Mouse (Mus musculus) thymus, postnatal 0 days (tissue): ENCODE results near the gene Tph1. TPM values are rescaled to one million over a fixed set of nuclear protein-coding genes. Genes with fewer than 3 reads are reported as not detected.

ENCODE experiments used
- DNase-seq: peaks from one replicate; pipeline ENCODE4 v3.0.0-alpha.2; 2015; ENCODE audit warnings: low spot score
- polyA plus RNA-seq: library from polyadenylated mRNA; unstranded; fragments of >200 nt; fragmentation: Nextera tagmentation; extraction: Ambion mirVana; gene quantifications from 2 replicates; pipeline ENCODE4 v1.2.1, GENCODE M21; 2015

Gene Tph1
- polyA plus RNA-seq, 1 experiment from 2014 or later = 3.5 TPM

DNA sequence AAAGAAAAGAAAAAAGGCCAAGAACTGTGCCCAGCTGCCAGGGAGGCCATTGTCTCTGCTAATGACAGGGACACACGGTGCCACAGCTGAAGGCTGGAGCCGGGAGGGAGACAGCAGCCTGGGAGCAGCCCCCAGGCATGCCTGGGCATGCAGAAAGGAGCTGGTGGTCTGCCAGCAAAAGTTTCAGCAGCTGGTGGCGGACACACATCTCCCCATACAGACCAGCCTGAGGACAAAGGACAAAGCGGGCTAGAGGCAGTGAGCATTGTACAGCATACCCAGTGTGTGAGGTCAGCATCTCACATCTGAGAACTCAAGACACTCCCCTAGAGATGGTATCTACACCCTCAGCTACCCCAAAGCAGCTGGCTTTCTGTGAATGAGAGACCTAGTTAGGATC lies 70.3 kb downstream of the Tph1 start:
- no peak for DNase-seq

DNA sequence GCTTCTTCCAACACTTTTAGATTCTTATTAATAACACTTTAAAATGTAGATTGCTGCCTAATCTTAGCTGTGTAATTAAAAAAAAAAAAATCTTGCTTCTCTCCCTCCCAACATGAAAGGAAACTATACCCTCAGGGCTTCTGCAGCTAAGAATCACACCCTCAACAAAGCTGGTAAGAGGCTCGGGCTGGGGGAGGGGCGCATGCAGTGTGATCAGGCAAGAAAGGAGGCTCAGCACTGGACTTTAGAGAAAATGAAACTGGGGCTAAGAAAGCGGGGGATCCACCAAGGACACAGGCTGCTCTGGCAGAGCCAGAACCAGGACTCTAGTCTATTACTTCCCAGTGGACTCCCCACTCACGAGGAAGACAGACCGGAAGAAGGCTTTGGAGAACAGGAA lies 71.2 kb downstream of the Tph1 start:
- no peak for DNase-seq

DNA sequence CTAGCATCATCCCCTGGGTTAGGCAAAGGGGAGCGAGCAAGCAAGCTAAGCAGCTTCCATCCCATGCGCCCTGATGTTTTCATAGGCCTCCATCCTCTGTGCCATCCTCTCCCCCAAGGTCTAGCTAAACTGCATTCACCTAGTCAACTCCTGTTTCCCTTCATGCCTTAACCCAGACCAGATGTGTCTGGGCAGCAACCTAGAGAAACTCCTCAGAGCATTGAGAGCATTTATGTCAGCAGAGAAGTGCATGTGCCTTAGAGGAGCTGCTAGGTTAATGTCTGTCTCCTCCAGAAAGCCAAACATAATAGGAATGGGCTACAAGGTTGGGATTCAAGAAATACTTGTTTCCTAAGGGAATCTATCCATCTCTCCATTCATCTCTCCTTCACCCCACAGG lies 75.3 kb downstream of the Tph1 start:
- no peak for DNase-seq

Other genes with a start within 250 kb of the Tph1 start
- gene Sergef, start 32.7 kb downstream of the Tph1 start, polyA plus RNA-seq = 11.0 and 11.1 TPM in 2 replicates
- gene Saal1, start 38.1 kb upstream of the Tph1 start, polyA plus RNA-seq = 27.1 and 30.4 TPM in 2 replicates
- 15.1 and 17.9 TPM in 2 replicates for gene Saa3, start 43.2 kb upstream of the Tph1 start, polyA plus RNA-seq
- 0.08 and 0.18 TPM in 2 replicates for gene Saa4, start 60.1 kb upstream of the Tph1 start, polyA plus RNA-seq
- gene Saa1, start 70.4 kb upstream of the Tph1 start, polyA plus RNA-seq = 6.2 and 6.3 TPM in 2 replicates
- gene Saa2, start 79.3 kb upstream of the Tph1 start, polyA plus RNA-seq = 2.7 and 2.8 TPM in 2 replicates
- 15.1 and 16.8 TPM in 2 replicates for gene Hps5, start 123.5 kb upstream of the Tph1 start, polyA plus RNA-seq
- gene Gtf2h1, start 123.6 kb upstream of the Tph1 start, polyA plus RNA-seq = 54.3 and 56.6 TPM in 2 replicates
- 1,216 and 1,339 TPM in 2 replicates for gene Ldha, start 168.9 kb upstream of the Tph1 start, polyA plus RNA-seq
- not detected in 2 replicates for gene Ldhc, start 188.7 kb upstream of the Tph1 start, polyA plus RNA-seq
- gene Tsg101, start 247.4 kb upstream of the Tph1 start, polyA plus RNA-seq = 145 and 152 TPM in 2 replicates